Mouse (Mus musculus) embryo, embryonic 10 days (tissue): ENCODE measurements at regions not wholly inside any gene's neighbourhood (a gene's known extent, or its start where the extent isn't known, plus 50 kb on each side); places are given as distances from the start of the nearest gene placed in this dataset.

Experiments
- DNase-seq: peaks from one replicate; pipeline ENCODE4 v3.0.0-alpha.2; 2015; ENCODE audit warnings: low spot score

GRCm38 (mm10) chr4:95154377-95154776 lies 102.4 kb upstream of the Jun start:
- no peak for DNase-seq

- no peak for DNase-seq
Measured at GRCm38 (mm10) chr4:95155178-95155577, 103.2 kb upstream of the Jun start.

- no peak for DNase-seq
Measured at GRCm38 (mm10) chr4:95155796-95156195, 103.8 kb upstream of the Jun start.

GRCm38 (mm10) chr4:95156451-95157271 lies 104.6 kb upstream of the Jun start:
- DNase-seq, result peak; percentile 60

- no peak for DNase-seq
Measured at GRCm38 (mm10) chr4:95157653-95158430, 105.8 kb upstream of the Jun start.

GRCm38 (mm10) chr4:95158632-95159424 lies 106.8 kb upstream of the Jun start:
- DNase-seq, result no peak

GRCm38 (mm10) chr4:95159821-95160220 lies 107.8 kb upstream of the Jun start:
- DNase-seq, result no peak

GRCm38 (mm10) chr4:95160465-95160864 lies 108.4 kb upstream of the Jun start:
- DNase-seq, result no peak

- DNase-seq, result peak; percentile 79
Measured at GRCm38 (mm10) chr4:95160912-95161669, 109.1 kb upstream of the Jun start.

- no peak for DNase-seq
Measured at GRCm38 (mm10) chr4:95161670-95162020, 109.6 kb upstream of the Jun start.

GRCm38 (mm10) chr4:95162386-95163090 lies 110.5 kb upstream of the Jun start:
- DNase-seq, result no peak

GRCm38 (mm10) chr4:95163403-95163802 lies 111.4 kb upstream of the Jun start:
- DNase-seq, result no peak

- DNase-seq, result no peak
Measured at GRCm38 (mm10) chr4:95166503-95166902, 114.5 kb upstream of the Jun start.

GRCm38 (mm10) chr4:95167216-95167615 lies 115.2 kb upstream of the Jun start:
- no peak for DNase-seq

GRCm38 (mm10) chr4:95169702-95170101 lies 117.7 kb upstream of the Jun start:
- no peak for DNase-seq

GRCm38 (mm10) chr4:95177753-95178152 lies 125.7 kb upstream of the Jun start:
- no peak for DNase-seq

GRCm38 (mm10) chr4:95178467-95178866 lies 126.4 kb upstream of the Jun start:
- no peak for DNase-seq

- DNase-seq, result no peak
Measured at GRCm38 (mm10) chr4:95178900-95179299, 126.9 kb upstream of the Jun start.

GRCm38 (mm10) chr4:95180446-95180845 lies 128.4 kb upstream of the Jun start:
- no peak for DNase-seq

GRCm38 (mm10) chr4:95180999-95181398 lies 129.0 kb upstream of the Jun start:
- DNase-seq, result no peak

- DNase-seq, result no peak
Measured at GRCm38 (mm10) chr4:95184180-95184579, 132.2 kb upstream of the Jun start.
